Mouse (Mus musculus): ENCODE measurements around the gene Dpy19l1. TPM values are rescaled to one million over a fixed set of nuclear protein-coding genes. Genes with fewer than 3 reads are reported as not detected.

Gene Dpy19l1
- polyA plus RNA-seq, 1 experiment from 2014 or later, result 11.5 TPM

DNA sequence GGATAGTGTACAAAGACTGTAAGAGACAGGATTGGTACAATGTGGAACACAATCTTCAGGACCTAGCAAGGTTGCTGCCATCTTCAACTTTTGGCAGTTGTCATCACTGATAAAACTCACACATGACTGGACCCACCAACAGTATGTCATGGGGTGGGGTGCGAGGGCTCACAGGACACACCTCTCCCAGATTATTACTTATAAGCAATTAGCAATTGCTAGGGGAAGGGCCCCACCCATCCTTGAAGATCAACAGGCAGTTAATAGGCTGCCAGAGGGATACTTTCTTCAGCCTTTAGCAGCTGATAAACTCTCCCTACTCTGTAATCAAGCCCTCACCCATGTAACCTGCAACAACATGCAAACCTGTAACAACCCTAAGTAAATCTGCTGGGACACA is 92.5 kb downstream of the Dpy19l1 start:
- no peaks in the 10 kb centered on the region for H3K9me3 ChIP-seq
- no peak overlapping the region for H3K9ac ChIP-seq
- peaks cover 16% of the 10 kb centered on the region for H3K36me3 ChIP-seq
- H3K4me3 ChIP-seq, result no peak overlapping the region
- H3K4me2 ChIP-seq (replicated peaks), result no peak overlapping the region
- 93% methylated on average over 1 of the region's 1 CpGs for WGBS
- H3K27ac ChIP-seq, result no peak overlapping the region
- no peak for ATAC-seq (ENCODE audit: low FRiP score, low read depth)
- no peaks in the 10 kb centered on the region for H3K4me1 ChIP-seq
- H3K27me3 ChIP-seq, result no peaks in the 10 kb centered on the region

DNA sequence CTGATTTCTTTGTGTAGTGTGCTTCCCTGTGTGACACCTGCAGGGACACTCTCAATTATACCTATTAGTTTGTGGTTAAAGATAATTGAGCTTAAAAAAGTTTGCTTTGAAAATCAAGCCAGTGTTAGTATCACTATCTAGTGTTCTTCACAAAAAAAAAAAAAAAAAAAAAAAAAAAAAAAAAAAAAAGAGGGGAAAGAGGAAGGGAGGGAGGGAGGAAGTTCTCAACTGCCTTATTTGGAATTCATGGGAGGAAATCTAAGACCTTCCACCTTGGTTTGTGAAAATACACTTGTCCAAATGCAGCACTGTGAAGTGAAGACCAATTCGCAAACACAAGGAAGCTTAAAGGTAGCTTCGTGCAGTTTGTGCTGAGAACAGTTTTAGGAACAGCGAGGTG is 94.9 kb downstream of the Dpy19l1 start:
- H3K27ac ChIP-seq, result no peak overlapping the region
- peaks cover 9% of the 10 kb centered on the region for H3K36me3 ChIP-seq
- H3K4me2 ChIP-seq (replicated peaks), result no peak overlapping the region
- no peaks in the 10 kb centered on the region for H3K4me1 ChIP-seq
- WGBS, result 82% methylated on average over 3 of the region's 3 CpGs
- H3K9ac ChIP-seq, result no peak overlapping the region
- H3K9me3 ChIP-seq, result no peaks in the 10 kb centered on the region
- H3K4me3 ChIP-seq, result no peak overlapping the region
- H3K27me3 ChIP-seq, result no peaks in the 10 kb centered on the region
- no peak for ATAC-seq (ENCODE audit: low FRiP score, low read depth)

GRCm38 (mm10) chr9:24394146-24394545 is 108.8 kb downstream of the Dpy19l1 start:
- H3K9ac ChIP-seq, result no peak overlapping the region
- no peaks in the 10 kb centered on the region for H3K36me3 ChIP-seq
- H3K4me2 ChIP-seq (replicated peaks), result no peak overlapping the region
- no peak overlapping the region for H3K27ac ChIP-seq
- ATAC-seq (ENCODE audit: low FRiP score, low read depth), result no peak
- H3K4me1 ChIP-seq, result no peaks in the 10 kb centered on the region
- no peak overlapping the region for H3K4me3 ChIP-seq
- WGBS, result 67% methylated on average over 3 of the region's 3 CpGs
- H3K27me3 ChIP-seq, result no peaks in the 10 kb centered on the region
- H3K9me3 ChIP-seq, result 0 out of 2 replicates have a peak, but pooled peaks cover 6% of the 10 kb centered on the region

DNA sequence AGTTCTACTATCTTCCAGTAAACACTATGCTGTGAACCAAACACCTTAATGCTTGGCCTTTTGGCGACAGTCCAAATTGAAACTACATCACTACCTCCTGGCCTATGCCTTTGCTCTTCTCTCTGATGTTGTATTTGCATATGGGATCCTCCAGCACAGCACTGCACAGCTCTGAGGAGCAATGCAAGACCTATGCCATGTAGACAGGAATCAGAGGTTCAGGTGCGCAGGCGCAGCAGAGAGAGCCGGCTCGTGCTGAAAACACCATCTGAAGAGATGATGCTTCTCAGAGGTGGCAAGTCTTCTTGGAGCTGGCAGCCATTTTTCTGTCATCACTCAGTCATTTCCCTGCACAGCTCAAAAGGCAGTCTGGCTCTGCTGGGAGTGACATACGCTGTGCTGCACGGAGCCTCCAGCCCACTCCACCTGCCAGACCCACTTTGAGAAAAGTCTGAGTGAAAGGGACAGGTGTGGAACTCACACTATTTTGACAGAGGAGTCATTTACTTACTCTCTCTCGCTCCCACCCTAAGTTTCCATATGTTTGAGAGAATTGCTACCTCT is 112.1 kb downstream of the Dpy19l1 start:
- Histone ChIP-seq H3K27me3 (no peaks in the 10 kb centered on the region), H3K4me3 (no peak overlapping the region), H3K9me3 (no peaks in the 10 kb centered on the region), H3K36me3 (no peaks in the 10 kb centered on the region), H3K9ac (no peak overlapping the region), H3K4me2 (replicated peaks) (no peak overlapping the region), H3K27ac (no peak overlapping the region), H3K4me1 (no peaks in the 10 kb centered on the region)
- 83% methylated on average over 8 of the region's 8 CpGs for WGBS
- no peak for ATAC-seq (ENCODE audit: low FRiP score, low read depth)

DNA sequence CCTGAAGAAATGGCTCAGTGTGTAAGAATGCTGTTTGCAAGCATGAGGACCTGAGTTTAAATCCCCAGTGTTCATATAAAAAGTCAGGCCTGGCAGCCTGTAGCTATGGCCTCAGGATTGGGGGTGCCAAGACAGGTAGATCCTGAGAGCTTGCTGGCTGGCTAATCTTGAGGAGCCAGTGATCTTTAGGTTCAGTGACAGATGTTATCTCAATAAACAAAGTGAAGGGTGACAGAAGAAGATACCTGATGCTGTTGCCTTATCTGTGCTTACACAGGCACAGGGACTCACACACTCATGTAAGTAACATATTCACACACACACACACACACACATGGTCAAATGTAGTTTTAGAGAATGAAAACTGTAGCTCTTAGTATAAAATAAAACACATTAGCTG is 115.7 kb downstream of the Dpy19l1 start:
- H3K4me1 ChIP-seq, result no peaks in the 10 kb centered on the region
- no peaks in the 10 kb centered on the region for H3K9me3 ChIP-seq
- no peaks in the 10 kb centered on the region for H3K27me3 ChIP-seq
- no peak overlapping the region for H3K9ac ChIP-seq
- H3K27ac ChIP-seq, result no peak overlapping the region
- no peak overlapping the region for H3K4me2 ChIP-seq (replicated peaks)
- no peaks in the 10 kb centered on the region for H3K36me3 ChIP-seq
- H3K4me3 ChIP-seq, result no peak overlapping the region
- no peak for ATAC-seq (ENCODE audit: low FRiP score, low read depth)

DNA sequence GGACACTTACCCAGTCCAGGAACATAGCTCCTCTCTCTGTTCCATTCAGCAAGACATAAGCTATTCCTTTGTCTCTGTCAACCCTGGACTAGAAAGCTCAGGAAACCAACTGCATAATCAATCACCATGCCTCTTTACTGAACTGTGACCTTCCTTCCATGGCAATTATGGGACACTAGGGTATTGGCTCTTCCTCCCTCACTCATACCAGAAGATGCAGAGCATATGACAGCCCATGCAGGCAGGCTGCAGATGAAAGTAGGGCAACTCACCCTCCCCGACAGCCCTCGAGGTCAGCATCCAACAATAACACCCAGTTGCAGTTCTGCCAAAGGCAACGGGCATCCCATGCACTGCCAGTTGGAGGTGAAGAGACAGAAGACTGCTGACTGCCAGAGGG is 123.6 kb downstream of the Dpy19l1 start:
- Histone ChIP-seq H3K36me3 (no peaks in the 10 kb centered on the region), H3K27me3 (no peaks in the 10 kb centered on the region), H3K9me3 (no peaks in the 10 kb centered on the region), H3K4me3 (no peak overlapping the region), H3K27ac (no peak overlapping the region), H3K4me1 (no peaks in the 10 kb centered on the region), H3K4me2 (replicated peaks) (no peak overlapping the region), H3K9ac (no peak overlapping the region)
- no peak for ATAC-seq (ENCODE audit: low FRiP score, low read depth)
- 79% methylated on average over 3 of the region's 3 CpGs for WGBS

DNA sequence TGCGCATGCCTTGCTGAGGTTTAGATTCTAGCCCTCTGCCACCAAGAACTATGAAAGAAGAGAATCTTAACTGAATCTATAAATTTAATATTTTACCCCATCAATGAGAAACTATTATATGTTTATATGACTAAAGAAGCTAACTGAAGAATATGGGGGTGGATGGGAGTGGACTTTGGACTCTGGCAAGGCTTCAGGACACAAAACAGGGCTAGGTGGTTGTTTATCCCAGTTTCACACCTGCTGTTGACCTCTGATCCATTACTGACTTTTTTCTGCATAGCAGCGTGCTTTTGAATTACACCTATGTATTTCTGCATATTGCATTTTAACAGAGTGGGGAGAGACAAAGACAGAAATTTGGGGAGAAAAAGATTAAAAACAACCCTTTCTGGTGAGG is 124.1 kb downstream of the Dpy19l1 start:
- ATAC-seq (ENCODE audit: low FRiP score, low read depth), result no peak
- Histone ChIP-seq H3K4me1 (no peaks in the 10 kb centered on the region), H3K4me2 (replicated peaks) (no peak overlapping the region), H3K36me3 (no peaks in the 10 kb centered on the region), H3K9ac (no peak overlapping the region), H3K27me3 (no peaks in the 10 kb centered on the region), H3K4me3 (no peak overlapping the region), H3K9me3 (no peaks in the 10 kb centered on the region), H3K27ac (no peak overlapping the region)
- 87% methylated on average over 2 of the region's 2 CpGs for WGBS

Other genes starting within 250 kb of the Dpy19l1 start
- gene Cypt4, start 122.1 kb upstream of the Dpy19l1 start, polyA plus RNA-seq (2015; fragmentation: Nextera tagmentation; extraction: Ambion mirVana), result not detected in 2 replicates
- gene Dpy19l2, start 193.2 kb upstream of the Dpy19l1 start, polyA plus RNA-seq (2015; fragmentation: Nextera tagmentation; extraction: Ambion mirVana), result 0.29 and 0.32 TPM in 2 replicates

All from limb, embryonic 13.5 days (tissue).